Mouse (Mus musculus) intestine, embryonic 15.5 days (tissue): ENCODE data around the gene Llgl1. TPM values are rescaled to one million over a fixed set of nuclear protein-coding genes. Genes with fewer than 3 reads are reported as not detected.

Experiments used
- ATAC-seq: fragments of 200-750 bp; cut with Nextera tagmentation; 2 replicates; pipeline ENCODE4 v1.8.0; 2017; ENCODE audit warnings: moderate TSS enrichment, moderate library complexity
- H3K27ac ChIP-seq: fragments of 300-500 bp; sonication (generic); 2 replicates; pipeline ENCODE4 v1.5.1; 2015; ENCODE audit warnings: mild to moderate bottlenecking, inconsistent platforms
- H3K27me3 ChIP-seq: fragments of 300-500 bp; sonication (generic); replicated peaks from 2 replicates; pipeline ENCODE4 v1.6.1; 2015; ENCODE audit warnings: inconsistent platforms
- H3K36me3 ChIP-seq: fragments of 300-500 bp; sonication (generic); 2 replicates; pipeline ENCODE4 v1.6.1; 2015; ENCODE audit warnings: inconsistent platforms
- H3K4me1 ChIP-seq: fragments of 300-500 bp; sonication (generic); replicated peaks from 2 replicates; pipeline ENCODE4 v1.6.1; 2015; ENCODE audit warnings: inconsistent platforms
- H3K4me2 ChIP-seq: fragments of 300-500 bp; sonication (generic); replicated peaks from 2 replicates; pipeline ENCODE4 v1.6.1; 2015; ENCODE audit warnings: mild to moderate bottlenecking, inconsistent platforms
- H3K4me3 ChIP-seq: fragments of 300-500 bp; sonication (generic); replicated peaks from 2 replicates; pipeline ENCODE4 v1.5.1; 2015; ENCODE audit warnings: inconsistent platforms
- H3K9ac ChIP-seq: fragments of 300-500 bp; sonication (generic); 2 replicates; pipeline ENCODE4 v1.6.1; 2015; ENCODE audit warnings: inconsistent platforms
- H3K9me3 ChIP-seq: fragments of 300-500 bp; sonication (generic); 2 replicates; pipeline ENCODE4 v1.6.1; 2016; ENCODE audit warnings: inconsistent platforms
- WGBS: fragments of 180-500 bp; shearing (Covaris S2); methylation state at CpG from one replicate; pipeline ENCODE4 v1.1.7; 2015; 5-methylcytosine and 5-hydroxymethylcytosine counted together
- polyA plus RNA-seq: library from polyadenylated mRNA; unstranded; fragments of >200 nt; fragmentation: Nextera tagmentation; extraction: Ambion mirVana; gene quantifications from 2 replicates; pipeline ENCODE4 v1.2.1, GENCODE M21; 2015

The Llgl1 gene
- polyA plus RNA-seq, 1 experiment from 2014 or later: 34.3 TPM

- Histone ChIP-seq H3K9ac (no peak overlapping the region), H3K4me2 (no peak overlapping the region), H3K27ac (no peak overlapping the region), H3K27me3 (no peaks in the 10 kb centered on the region), H3K9me3 (no peaks in the 10 kb centered on the region), H3K4me1 (no peaks in the 10 kb centered on the region; the same call in 1 of the 2 replicates), H3K36me3 (peaks cover 57% of the 10 kb centered on the region), H3K4me3 (no peak overlapping the region)
- WGBS: 50% methylated on average over 3 of the region's 3 CpGs
- peak; percentile 57 for ATAC-seq
These were observed 8.1 kb downstream of the Llgl1 start for GRCm38 (mm10) chr11:60707672-60708071.

- no peak for ATAC-seq
- Histone ChIP-seq H3K4me2 (no peak overlapping the region), H3K4me3 (no peak overlapping the region), H3K9ac (0 out of 2 replicates have a peak overlapping the region, but pooled peaks have one; percentile 20), H3K27ac (no peak overlapping the region), H3K9me3 (no peaks in the 10 kb centered on the region), H3K27me3 (no peaks in the 10 kb centered on the region), H3K36me3 (peaks cover 66% of the 10 kb centered on the region), H3K4me1 (no peaks in the 10 kb centered on the region)
- 90% methylated on average over 10 of the region's 10 CpGs for whole genome bisulfite sequencing
These were observed 9.1 kb downstream of the Llgl1 start for GRCm38 (mm10) chr11:60708631-60709030.

GRCm38 (mm10) chr11:60709481-60710465 is 10.2 kb downstream of the Llgl1 start:
- 92% methylated on average over 45 of the region's 45 CpGs for WGBS
- H3K4me3 ChIP-seq: no peak overlapping the region
- H3K9me3 ChIP-seq: no peaks in the 10 kb centered on the region
- H3K9ac ChIP-seq: no peak overlapping the region
- no peak overlapping the region for H3K27ac ChIP-seq
- no peaks in the 10 kb centered on the region for H3K27me3 ChIP-seq
- ATAC-seq: no peak
- no peak overlapping the region for H3K4me2 ChIP-seq
- no peaks in the 10 kb centered on the region for H3K4me1 ChIP-seq
- H3K36me3 ChIP-seq: peaks cover 71% of the 10 kb centered on the region

GRCm38 (mm10) chr11:60711218-60711617 is 11.7 kb downstream of the Llgl1 start:
- no peak overlapping the region for H3K4me2 ChIP-seq
- H3K9ac ChIP-seq: no peak overlapping the region
- H3K27ac ChIP-seq: no peak overlapping the region
- no peaks in the 10 kb centered on the region for H3K27me3 ChIP-seq
- no peaks in the 10 kb centered on the region for H3K9me3 ChIP-seq
- peaks cover 75% of the 10 kb centered on the region for H3K36me3 ChIP-seq
- 89% methylated on average over 17 of the region's 17 CpGs for WGBS
- no peak overlapping the region for H3K4me3 ChIP-seq
- H3K4me1 ChIP-seq: no peaks in the 10 kb centered on the region
- no peak for ATAC-seq

- H3K9me3 ChIP-seq: no peaks in the 10 kb centered on the region
- H3K27ac ChIP-seq: no peak overlapping the region
- no peak overlapping the region for H3K4me3 ChIP-seq
- H3K9ac ChIP-seq: no peak overlapping the region
- peaks cover 73% of the 10 kb centered on the region for H3K36me3 ChIP-seq
- 93% methylated on average over 18 of the region's 18 CpGs for WGBS
- no peaks in the 10 kb centered on the region for H3K4me1 ChIP-seq
- no peaks in the 10 kb centered on the region for H3K27me3 ChIP-seq
- H3K4me2 ChIP-seq: no peak overlapping the region
- ATAC-seq: no peak
These were observed 12.5 kb downstream of the Llgl1 start for GRCm38 (mm10) chr11:60712040-60712439.

- Histone ChIP-seq H3K4me2 (no peak overlapping the region), H3K9ac (no peak overlapping the region), H3K4me3 (no peak overlapping the region), H3K4me1 (no peaks in the 10 kb centered on the region), H3K27ac (no peak overlapping the region), H3K27me3 (no peaks in the 10 kb centered on the region), H3K9me3 (no peaks in the 10 kb centered on the region), H3K36me3 (peaks cover 72% of the 10 kb centered on the region)
- ATAC-seq: no peak
- WGBS: 92% methylated on average over 13 of the region's 13 CpGs
These were observed 13.2 kb downstream of the Llgl1 start for GRCm38 (mm10) chr11:60712639-60713255.

- Histone ChIP-seq H3K9me3 (no peaks in the 10 kb centered on the region), H3K36me3 (peaks cover 81% of the 10 kb centered on the region), H3K4me1 (no peaks in the 10 kb centered on the region), H3K27me3 (no peaks in the 10 kb centered on the region), H3K4me3 (no peak overlapping the region), H3K27ac (no peak overlapping the region), H3K4me2 (no peak overlapping the region), H3K9ac (no peak overlapping the region)
- ATAC-seq: no peak
- 85% methylated on average over 5 of the region's 5 CpGs for WGBS
These were observed 16.3 kb downstream of the Llgl1 start for GRCm38 (mm10) chr11:60715833-60716232.

GRCm38 (mm10) chr11:60719263-60719662 is 19.7 kb downstream of the Llgl1 start:
- ATAC-seq: no peak

GRCm38 (mm10) chr11:60726601-60727391 is 27.3 kb downstream of the Llgl1 start, which contains the start of gene Flii:
Gene Flii (minus strand): TSS chr11:60727263.
- ATAC-seq: peak; percentile 84
- H3K36me3 ChIP-seq: peaks cover 22% of the 10 kb centered on the region; the same call in 1 of the 2 replicates
- H3K9me3 ChIP-seq: no peaks in the 10 kb centered on the region
- peak within 1 kb of the TSS; percentile 90 for H3K9ac ChIP-seq
- H3K27me3 ChIP-seq: no peaks in the 10 kb centered on the region
- H3K4me1 ChIP-seq: peaks cover 21% of the 10 kb centered on the region
- WGBS: under 1% methylated on average over 69 of the region's 71 CpGs
- H3K4me3 ChIP-seq: peak within 1 kb of the TSS; percentile 87
- peak within 1 kb of the TSS; percentile 78 for H3K4me2 ChIP-seq
- peak within 1 kb of the TSS; percentile 91 for H3K27ac ChIP-seq

More at GRCm38 (mm10) chr11:60719263-60719662, 19.7 kb downstream of the Llgl1 start:
- H3K36me3 ChIP-seq: peaks cover 66% of the 10 kb centered on the region
- no peaks in the 10 kb centered on the region for H3K27me3 ChIP-seq
- no peak overlapping the region for H3K4me2 ChIP-seq
- no peaks in the 10 kb centered on the region for H3K4me1 ChIP-seq
- WGBS: 48% methylated on average over 5 of the region's 5 CpGs
- no peak overlapping the region for H3K4me3 ChIP-seq
- H3K9me3 ChIP-seq: no peaks in the 10 kb centered on the region
- H3K9ac ChIP-seq: no peak overlapping the region
- no peak overlapping the region for H3K27ac ChIP-seq

- WGBS: 6% methylated on average over 12 of the region's 12 CpGs
- no peaks in the 10 kb centered on the region for H3K27me3 ChIP-seq
- no peaks in the 10 kb centered on the region for H3K9me3 ChIP-seq
- H3K4me2 ChIP-seq: peak overlapping the region; percentile 78
- H3K4me1 ChIP-seq: peaks cover 21% of the 10 kb centered on the region
- peak overlapping the region; percentile 87 for H3K4me3 ChIP-seq
- H3K27ac ChIP-seq: peak overlapping the region; percentile 91
- ATAC-seq: peak; percentile 45
- peaks cover 20% of the 10 kb centered on the region; the same call in 1 of the 2 replicates for H3K36me3 ChIP-seq
- H3K9ac ChIP-seq: peak overlapping the region; percentile 90
These were observed 28.0 kb downstream of the Llgl1 start for GRCm38 (mm10) chr11:60727392-60728140.

GRCm38 (mm10) chr11:60728260-60728761 is 28.8 kb downstream of the Llgl1 start, which contains the start of gene Mief2:
Gene Mief2 (plus strand): TSS chr11:60728398.
- Histone ChIP-seq H3K27me3 (no peaks in the 10 kb centered on the region), H3K4me3 (peak within 1 kb of the TSS; percentile 87), H3K4me1 (peaks cover 21% of the 10 kb centered on the region), H3K9me3 (no peaks in the 10 kb centered on the region), H3K4me2 (peak within 1 kb of the TSS; percentile 78), H3K9ac (peak within 1 kb of the TSS; percentile 90), H3K27ac (peak within 1 kb of the TSS; percentile 91), H3K36me3 (peaks cover 23% of the 10 kb centered on the region; the same call in 1 of the 2 replicates)
- peak; percentile 93 for ATAC-seq
- WGBS: under 1% methylated on average over 44 of the region's 44 CpGs
